Mouse (Mus musculus): ENCODE data around the gene Mapk10.

DNA sequence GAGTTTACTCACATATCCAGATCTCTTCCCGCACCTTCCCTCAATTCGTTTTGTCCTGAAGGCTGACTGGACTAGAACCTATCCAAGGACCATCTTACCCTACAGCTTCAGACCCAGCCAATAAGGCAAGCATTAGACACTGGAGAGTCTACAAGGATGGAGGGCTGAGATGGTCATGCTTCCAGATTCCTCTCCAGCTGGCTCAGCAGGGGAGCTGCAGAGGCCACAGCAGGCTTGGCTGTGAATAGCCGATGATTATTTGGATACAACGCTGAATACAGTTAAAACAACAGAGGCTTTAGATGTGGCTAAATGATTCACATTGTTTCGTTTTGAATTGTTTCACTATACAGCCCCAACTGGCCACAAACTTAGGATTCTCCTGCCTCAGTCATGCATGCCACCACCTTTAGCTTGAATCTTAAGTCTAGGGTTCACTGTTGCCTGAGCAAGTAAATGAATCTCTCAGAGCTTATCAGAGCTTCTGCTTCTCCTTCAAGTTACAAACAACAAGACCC is 108.2 kb downstream of the Mapk10 start:
- TF ChIP-seq CTCF (IDR thresholded peaks at IDR 0.05; ENCODE audit: insufficient read depth, low read length) (no peak), POLR2A (IDR thresholded peaks at IDR 0.05; ENCODE audit: borderline replicate concordance, extremely low read depth, low read depth, low read length) (no peak)
